Mouse (Mus musculus): ENCODE results near the gene Taar7e.

GRCm38 (mm10) chr10:24052039-24052438, 14.6 kb downstream of the Taar7e start:
- TF ChIP-seq CTCF (conservative IDR thresholded peaks at IDR 0.05; ENCODE audit: low read length) (no peak), POU5F1 (IDR thresholded peaks at IDR 0.05; ENCODE audit: borderline replicate concordance, low read length) (no peak), NANOG (IDR thresholded peaks at IDR 0.05; ENCODE audit: borderline replicate concordance, low read length) (no peak)
